24 mouse cellular contexts compared by ENCODE assay signal in genomic region chr3:65516526-65516925, GRCm38 (mm10).
"Had no signal": no experiment of that assay in that cellular context is flagged by ENCODE, and none has a peak within 500 bp of the region (broad histone marks: within the 10 kb centered on the region; RNA-seq: fewer than 3 reads in every experiment).

No protein-coding gene starts in this region.

- ATAC-seq: hindbrain, embryonic 16.5 days had no signal

- H3K4me3 ChIP-seq: heart, embryonic 10.5 days; heart, embryonic 12.5 days; hindbrain, embryonic 10.5 days; hindbrain, embryonic 12.5 days; intestine, embryonic 15.5 days; layer of hippocampus, adult 2 months; left cerebral cortex, adult 2 months; limb, embryonic 10.5 days; limb, embryonic 12.5 days; liver, embryonic 13.5 days had no signal

- DNase-seq: gastrocnemius, adult 2 months; gastrocnemius, postnatal 10 days; gastrocnemius, postnatal 25 days; heart, postnatal 10 days; heart, postnatal 4 days; kidney, adult 18-20 months; kidney, adult 8-10 months; kidney, postnatal 10 days; kidney, postnatal 25 days; kidney, postnatal 4 days; liver; liver, embryonic 13.5 days had no signal

- H3K27me3 ChIP-seq: heart, embryonic 12.5 days; hindbrain, embryonic 12.5 days; intestine, embryonic 15.5 days; limb, embryonic 12.5 days; liver, embryonic 13.5 days had no signal

- H3K9me3 ChIP-seq: heart, embryonic 10.5 days; hindbrain, embryonic 10.5 days; hindbrain, embryonic 12.5 days; intestine, embryonic 15.5 days; limb, embryonic 10.5 days; limb, embryonic 12.5 days; liver, embryonic 13.5 days had no signal

- H3K9ac ChIP-seq: heart, embryonic 12.5 days; hindbrain, embryonic 12.5 days; hindbrain, embryonic 14.5 days; intestine, embryonic 15.5 days; limb, embryonic 12.5 days; liver, embryonic 13.5 days had no signal

- H3K4me2 ChIP-seq: hindbrain, embryonic 12.5 days; hindbrain, embryonic 14.5 days; intestine, embryonic 15.5 days; limb, embryonic 12.5 days; liver, embryonic 11.5 days; liver, embryonic 13.5 days had no signal

- H3K36me3 ChIP-seq: heart, embryonic 10.5 days; heart, embryonic 12.5 days; hindbrain, embryonic 10.5 days; hindbrain, embryonic 12.5 days; intestine, embryonic 15.5 days; limb, embryonic 10.5 days; limb, embryonic 12.5 days; liver, embryonic 13.5 days had no signal

- H3K27ac ChIP-seq: gastrocnemius, adult 2 months; heart, embryonic 10.5 days; hindbrain, embryonic 10.5 days; hindbrain, embryonic 12.5 days; hindbrain, embryonic 14.5 days; intestine, embryonic 15.5 days; layer of hippocampus, adult 2 months; left cerebral cortex, adult 2 months; limb, embryonic 10.5 days; limb, embryonic 12.5 days; liver, embryonic 13.5 days had no signal
